Mouse (Mus musculus): ENCODE results near the gene Frem3.

The Frem3 gene

DNA sequence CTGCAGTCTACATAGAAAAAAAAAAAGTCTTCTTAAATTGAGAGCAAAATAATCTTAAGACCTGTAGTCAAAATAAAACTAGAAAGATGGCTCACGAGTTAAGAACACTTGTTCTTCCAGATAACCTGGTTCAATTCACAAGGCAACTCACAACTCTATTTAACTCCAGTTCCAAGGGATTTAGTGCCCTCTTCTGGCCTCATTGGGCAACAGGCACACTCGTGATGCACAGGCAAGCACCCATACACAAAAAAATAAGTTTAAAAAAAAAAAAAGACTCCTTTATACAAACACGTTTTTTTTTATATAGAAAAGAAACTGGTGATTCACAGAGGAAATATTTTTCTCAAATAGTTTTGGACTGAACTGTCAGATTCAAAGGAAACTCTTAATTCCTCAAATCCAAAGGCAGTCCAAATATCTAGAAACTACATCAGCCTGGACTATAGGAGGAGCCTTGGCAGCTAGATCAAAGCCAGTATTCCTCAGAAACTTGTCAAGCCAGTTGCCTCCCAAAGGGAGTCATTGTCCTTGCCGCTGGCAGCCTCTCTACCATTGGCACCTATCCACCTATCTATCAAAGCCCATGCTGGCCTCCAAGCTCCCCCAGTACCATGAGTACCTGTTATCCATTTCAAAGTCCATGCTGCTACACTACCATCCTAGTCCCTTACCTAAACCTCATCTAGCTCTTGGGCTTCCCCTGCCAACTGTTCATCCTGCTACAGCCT lies 100.0 kb downstream of the Frem3 start:
- peak; percentile 13 for DNase-seq

DNA sequence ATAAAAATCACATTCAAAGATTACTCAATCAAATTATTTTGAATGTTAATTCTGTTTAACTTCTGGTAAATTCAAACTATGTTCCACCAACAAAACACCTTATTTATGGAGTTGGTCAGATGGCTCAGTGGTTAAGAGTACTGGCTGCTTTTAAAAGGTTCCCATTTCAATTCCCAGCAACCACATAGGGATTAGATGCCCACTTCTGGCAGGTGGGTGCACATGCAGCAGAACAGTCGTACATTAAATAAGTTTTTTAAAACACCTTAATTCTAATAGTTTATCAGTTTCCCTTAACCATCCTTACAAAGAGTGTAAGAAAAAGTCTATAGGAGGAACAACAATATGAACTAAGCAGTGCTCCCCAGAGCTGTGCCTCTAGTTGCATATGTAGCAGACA lies 103.6 kb downstream of the Frem3 start:
- peak; percentile 6 for DNase-seq

DNA sequence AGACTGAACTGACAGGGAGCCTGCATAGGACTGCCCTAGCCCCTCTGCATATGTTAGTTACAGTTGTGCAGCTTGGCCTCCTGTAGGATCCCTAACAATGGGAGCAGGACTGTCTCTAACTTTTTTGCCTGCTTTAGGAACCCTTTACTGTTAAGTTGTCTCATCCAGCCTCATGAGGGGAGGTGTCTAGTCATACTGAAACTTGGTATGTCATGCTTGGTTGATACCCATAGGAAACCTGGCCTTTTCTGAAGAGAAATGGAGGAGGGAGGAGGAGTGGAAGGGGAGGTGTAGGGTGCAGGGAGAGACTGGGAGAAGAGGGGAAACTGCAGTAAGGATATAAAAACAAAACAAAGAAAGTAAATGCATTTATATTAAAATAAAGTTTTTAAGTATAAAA lies 121.4 kb downstream of the Frem3 start:
- no peak for DNase-seq

DNA sequence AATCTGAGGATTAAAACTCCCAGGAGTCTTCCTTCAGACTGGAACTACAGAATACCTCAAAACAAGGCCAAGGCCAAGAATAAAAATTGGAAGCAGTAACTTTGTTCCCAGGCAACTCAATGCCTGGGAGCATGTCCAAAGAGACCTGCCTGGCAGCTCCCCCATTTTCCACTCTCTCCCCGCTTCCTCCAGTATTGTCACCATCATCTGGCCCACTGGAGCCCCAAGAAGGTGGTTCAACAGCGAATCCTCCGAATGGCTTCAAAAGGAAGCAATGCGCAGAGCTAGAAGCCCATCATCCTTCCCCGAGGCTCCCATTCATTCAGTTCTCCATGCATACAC lies 127.1 kb downstream of the Frem3 start:
- DNase-seq: peak; percentile 27

DNA sequence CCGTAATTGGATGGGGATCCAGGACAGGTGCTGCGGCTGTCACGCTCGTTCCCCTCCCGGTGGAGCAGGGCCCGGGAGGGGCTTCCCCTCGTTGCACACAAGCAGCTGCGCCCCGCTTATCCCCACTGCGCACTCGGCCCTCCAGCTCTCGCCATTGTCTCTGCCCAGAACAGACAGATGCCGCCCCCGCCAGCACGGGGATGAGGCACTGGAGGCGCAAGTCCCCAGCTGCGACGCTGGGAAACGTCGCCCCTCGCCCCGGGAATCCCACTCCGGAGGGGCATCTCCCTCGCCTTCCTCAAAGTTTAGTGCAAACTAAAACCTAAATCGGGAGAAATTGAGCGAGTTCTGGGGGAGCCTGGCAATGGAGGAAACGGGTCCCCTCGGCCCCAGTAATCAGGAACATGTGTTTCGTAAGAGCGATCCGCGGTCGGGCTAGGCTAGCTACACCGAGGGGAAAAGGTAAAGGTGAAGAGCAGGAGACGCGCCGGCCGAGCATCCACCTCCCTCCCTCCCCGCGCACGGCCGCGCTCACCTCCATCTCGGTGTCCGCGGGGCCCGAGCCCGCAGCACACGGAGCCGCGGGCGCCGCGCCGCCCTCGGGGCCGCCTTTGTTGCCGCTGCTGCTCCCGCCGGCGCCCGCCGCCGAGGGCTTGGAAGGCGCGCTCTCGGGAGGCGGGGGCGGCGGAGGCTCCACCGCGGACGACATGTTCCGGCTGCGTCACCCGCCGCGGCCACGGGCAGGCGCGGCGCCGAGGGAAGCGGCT lies 127.7 kb downstream of the Frem3 start:
- peak; percentile 36 for DNase-seq

DNA sequence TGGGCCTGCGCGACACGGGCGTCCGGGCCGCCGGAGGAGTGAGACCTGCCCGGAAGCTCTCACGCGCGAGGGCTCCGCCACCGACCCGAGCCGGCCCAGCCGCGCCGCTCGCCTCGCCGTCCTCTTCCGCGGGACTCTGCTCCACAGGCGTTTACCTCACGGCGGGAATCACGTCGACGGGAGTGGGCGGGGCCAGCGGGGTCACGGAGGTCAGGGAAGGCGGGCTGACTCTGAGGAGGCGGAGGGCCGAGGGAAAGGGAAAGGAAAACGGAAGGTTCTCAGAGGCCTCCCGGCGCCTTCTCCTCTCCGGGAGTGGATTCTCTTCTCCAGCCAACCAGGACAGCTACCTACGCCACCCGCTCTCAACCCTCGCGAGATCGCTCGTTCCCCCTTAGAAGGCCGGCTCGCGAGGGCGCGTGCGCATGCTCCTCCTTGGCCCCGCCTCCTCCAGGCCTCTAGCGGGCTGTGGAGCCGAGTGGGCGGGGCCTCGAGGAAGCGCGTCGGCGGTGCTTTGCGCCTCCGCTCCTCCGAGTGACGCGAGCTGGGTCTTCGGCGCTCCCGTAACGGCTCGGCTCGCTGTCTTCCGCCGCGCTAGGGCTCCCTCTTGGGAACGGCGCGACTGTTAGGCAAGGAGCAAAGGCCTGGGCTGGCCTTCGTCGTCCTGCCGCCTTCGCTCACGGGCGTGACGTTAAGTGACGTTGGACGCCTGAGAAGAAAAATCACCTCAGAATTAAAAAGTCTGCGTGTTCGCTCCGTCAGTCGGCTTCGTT lies 128.5 kb downstream of the Frem3 start, which contains the start of gene Smarca5:
Gene Smarca5, minus strand, starts transcription at position 343 of the 770 bp plus-strand sequence.
- peak; percentile 97 for DNase-seq

DNA sequence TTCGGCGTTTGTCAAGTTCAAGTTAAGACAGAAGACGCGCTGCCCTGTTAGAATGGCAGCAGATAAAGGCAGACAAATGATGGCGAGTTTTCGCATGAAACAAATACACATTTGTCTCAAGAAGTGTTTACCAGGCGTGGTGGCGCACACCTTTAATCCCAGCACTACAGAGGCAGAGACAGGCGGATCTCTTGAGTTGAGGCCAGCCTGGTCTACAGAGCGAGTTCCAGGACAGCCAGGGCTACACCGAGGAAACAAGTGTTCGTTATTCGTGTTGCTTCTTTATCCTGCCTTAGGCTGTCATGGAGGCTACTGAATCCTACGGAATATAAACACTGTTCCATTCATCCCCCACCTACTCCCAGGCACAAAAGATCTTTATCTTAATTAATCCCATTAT lies 129.1 kb downstream of the Frem3 start:
- no peak for DNase-seq

Measured in kidney, adult 9 months (tissue).